Mouse (Mus musculus) ES-Bruce4 (cell line): ENCODE measurements around the gene Atp1a2. TPM values are rescaled to one million over a fixed set of nuclear protein-coding genes. Genes with fewer than 3 reads are reported as not detected.

Experiments
- H3K27ac ChIP-seq: 2 replicates; pipeline ENCODE4 v1.5.1; 2012; ENCODE audit warnings: low read length, inconsistent platforms; ENCODE audit not compliant: insufficient read depth
- H3K27me3 ChIP-seq: 2 replicates; pipeline ENCODE4 v1.6.1; 2012; ENCODE audit warnings: mild to moderate bottlenecking, low read length, inconsistent platforms; ENCODE audit not compliant: control insufficient read depth, poor library complexity, insufficient read depth, severe bottlenecking
- H3K36me3 ChIP-seq: 2 replicates; pipeline ENCODE4 v1.6.1; 2012; ENCODE audit warnings: inconsistent platforms, mild to moderate bottlenecking, low read length, moderate library complexity; ENCODE audit not compliant: control insufficient read depth, poor library complexity, insufficient read depth, severe bottlenecking
- H3K4me1 ChIP-seq: one replicate; pipeline ENCODE4 v1.8.1; 2011; ENCODE audit warnings: low read length; ENCODE audit not compliant: control insufficient read depth, insufficient read depth
- H3K4me3 ChIP-seq: 2 replicates; pipeline ENCODE4 v1.5.1; 2011; ENCODE audit warnings: low read depth, mild to moderate bottlenecking, low read length
- H3K9ac ChIP-seq: 2 replicates; pipeline ENCODE4 v1.6.1; 2012; ENCODE audit warnings: low read depth, mild to moderate bottlenecking, inconsistent platforms; ENCODE audit not compliant: poor library complexity, severe bottlenecking
- H3K9me3 ChIP-seq: replicated peaks from 2 replicates; pipeline ENCODE4 v1.6.1; 2012; ENCODE audit warnings: mild to moderate bottlenecking, low read length, inconsistent platforms; ENCODE audit not compliant: control insufficient read depth, poor library complexity, insufficient read depth, severe bottlenecking
- CTCF ChIP-seq: IDR thresholded peaks from one replicate; pipeline ENCODE4 v1.8.1; 2011; ENCODE audit warnings: low read depth, low read length
- EP300 ChIP-seq: IDR thresholded peaks from 2 replicates; pipeline ENCODE4 v1.6.1; 2011; ENCODE audit warnings: low read depth, low read length; ENCODE audit not compliant: insufficient read depth
- POLR2A ChIP-seq: IDR thresholded peaks from one replicate; pipeline ENCODE4 v1.8.1; 2011; ENCODE audit warnings: low read length; ENCODE audit not compliant: insufficient read depth
- polyA plus RNA-seq: library from polyadenylated mRNA; stranded (reverse); fragments of >200 nt; gene quantifications from 2 replicates; pipeline ENCODE4 v1.2.4, GENCODE M21; 2011; ENCODE audit warnings: low read depth; ENCODE audit not compliant: missing spikeins, insufficient read depth, insufficient read length

Atp1a2 gene
- polyA plus RNA-seq, 1 experiment: 2.1 TPM

DNA sequence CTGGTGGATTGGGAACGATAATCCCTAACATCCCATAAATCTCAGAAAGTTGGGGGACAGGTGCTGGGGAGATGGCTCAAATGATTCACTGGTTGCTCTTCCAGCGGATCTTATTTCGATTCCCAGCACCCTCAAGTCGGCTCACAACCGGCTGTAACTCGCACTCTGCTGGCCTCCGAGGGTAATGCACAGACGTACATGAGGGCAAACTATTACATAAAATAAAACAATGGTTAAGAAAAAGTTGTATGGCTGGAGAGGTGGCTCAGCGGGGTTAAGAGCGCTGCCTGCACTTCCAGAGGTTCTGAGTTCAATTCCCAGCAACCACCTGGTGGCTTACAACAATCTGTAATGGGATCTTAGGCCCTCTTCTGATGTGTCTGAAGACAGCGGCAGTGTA, 28.8 kb upstream of the Atp1a2 start:
- peak overlapping the region; percentile 67 for H3K4me3 ChIP-seq
- no peak overlapping the region for H3K27ac ChIP-seq
- H3K27me3 ChIP-seq: no peaks in the 10 kb centered on the region
- TF ChIP-seq EP300: no peak
- no peak for TF ChIP-seq POLR2A
- TF ChIP-seq CTCF: no peak
- H3K4me1 ChIP-seq: no peaks in the 10 kb centered on the region
- no peaks in the 10 kb centered on the region for H3K9me3 ChIP-seq
- no peaks in the 10 kb centered on the region for H3K36me3 ChIP-seq
- H3K9ac ChIP-seq: peak overlapping the region; percentile 19

DNA sequence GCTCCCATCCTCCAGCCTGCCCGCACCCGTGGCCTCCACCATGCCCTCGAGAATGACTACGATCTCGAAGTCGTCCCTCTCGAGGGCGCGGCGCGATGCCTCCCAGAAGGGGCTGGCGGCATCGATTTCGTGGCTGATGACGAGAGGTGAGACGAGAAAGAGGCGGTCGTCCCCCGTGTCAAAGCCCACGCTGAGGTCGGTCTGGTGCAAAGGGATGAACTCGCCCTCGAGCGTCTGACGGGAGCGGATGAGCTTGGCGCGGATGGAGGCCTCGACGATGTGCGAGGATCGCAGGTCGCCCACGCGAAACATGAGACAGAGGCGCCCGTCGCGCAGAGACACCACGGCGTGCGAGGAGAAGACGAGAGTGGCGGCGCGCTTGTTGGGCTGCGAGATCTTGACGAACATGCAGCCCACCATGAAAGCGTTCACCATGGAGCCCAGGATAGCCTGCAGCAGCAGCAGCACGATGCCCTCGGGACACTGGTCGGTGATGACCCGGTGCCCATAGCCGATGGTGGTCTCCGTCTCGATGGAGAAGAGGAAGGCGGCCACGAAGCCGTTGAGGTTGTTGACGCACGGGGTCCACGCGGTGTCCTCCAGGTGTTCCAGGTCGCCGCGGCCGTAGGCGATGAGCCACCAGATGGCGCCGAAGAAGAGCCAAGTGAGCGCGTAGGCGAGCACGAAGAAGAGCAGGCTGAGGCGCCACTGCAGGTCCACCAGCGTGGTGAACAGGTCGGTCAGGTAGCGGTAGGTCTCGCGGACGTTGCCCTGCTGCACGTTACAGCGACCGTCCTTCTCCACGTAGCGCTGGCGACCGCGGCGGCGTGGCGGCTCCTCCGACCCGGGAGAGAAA, 28.0 kb upstream of the Atp1a2 start:
- no peaks in the 10 kb centered on the region for H3K9me3 ChIP-seq
- no peaks in the 10 kb centered on the region for H3K4me1 ChIP-seq
- H3K36me3 ChIP-seq: no peaks in the 10 kb centered on the region
- H3K4me3 ChIP-seq: peak overlapping the region; percentile 67
- no peak for TF ChIP-seq EP300
- peak; percentile 84 for TF ChIP-seq CTCF
- H3K27me3 ChIP-seq: no peaks in the 10 kb centered on the region
- H3K27ac ChIP-seq: no peak overlapping the region
- peak overlapping the region; percentile 19 for H3K9ac ChIP-seq

DNA sequence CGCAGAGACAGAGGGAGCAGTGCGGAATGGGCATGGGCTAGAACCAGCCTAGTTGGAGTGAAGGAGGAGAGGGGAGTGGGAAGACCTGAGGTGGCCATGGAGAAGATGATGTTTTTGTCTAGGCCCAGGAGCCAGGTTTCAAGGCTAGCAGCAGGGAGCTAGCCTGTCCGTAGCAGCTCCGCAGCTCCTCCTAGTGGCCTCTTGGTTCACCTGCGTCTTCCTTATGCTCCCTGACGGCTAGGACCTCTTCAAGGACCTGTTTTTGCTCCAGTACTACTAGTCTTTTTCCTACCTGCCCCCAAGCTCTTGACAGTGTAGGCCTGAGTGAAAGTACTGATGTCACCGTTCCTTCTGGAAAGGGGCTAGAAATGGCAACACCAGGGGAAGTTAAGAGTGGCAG, 26.9 kb upstream of the Atp1a2 start:
- no peak overlapping the region for H3K27ac ChIP-seq
- H3K9me3 ChIP-seq: no peaks in the 10 kb centered on the region
- TF ChIP-seq CTCF (peak; percentile 94), EP300 (no peak), POLR2A (no peak)
- no peak overlapping the region for H3K4me3 ChIP-seq
- H3K9ac ChIP-seq: no peak overlapping the region
- H3K36me3 ChIP-seq: no peaks in the 10 kb centered on the region
- H3K4me1 ChIP-seq: peaks cover 2% of the 10 kb centered on the region
- no peaks in the 10 kb centered on the region for H3K27me3 ChIP-seq

DNA sequence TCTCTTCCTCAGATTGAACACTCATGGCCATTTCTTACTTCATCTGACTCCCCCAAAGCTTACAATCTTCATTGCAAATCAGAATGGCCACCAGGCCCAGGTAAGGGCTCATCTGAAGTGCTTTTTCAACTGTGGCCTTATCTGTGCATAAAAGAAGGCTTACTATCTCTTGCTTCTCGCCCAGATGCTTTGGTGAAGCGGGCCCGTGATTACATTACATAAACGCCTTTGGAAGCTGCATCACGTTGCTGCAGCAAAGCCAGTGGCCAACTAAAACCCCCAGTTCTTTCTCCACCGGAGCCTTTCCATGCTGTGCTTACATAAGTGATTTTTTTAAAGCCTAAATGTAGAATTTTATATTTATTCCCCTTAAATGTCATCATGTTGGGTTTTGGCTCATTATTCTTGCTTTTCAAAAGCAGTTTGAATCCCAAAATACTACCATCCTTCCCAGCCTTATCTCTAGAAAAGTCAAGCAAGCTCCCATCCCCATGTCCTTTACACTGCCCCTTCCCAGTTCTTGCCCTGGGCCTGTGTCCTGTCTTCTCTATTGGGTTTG, 26.0 kb upstream of the Atp1a2 start:
- H3K9ac ChIP-seq: no peak overlapping the region
- H3K27me3 ChIP-seq: no peaks in the 10 kb centered on the region
- no peak overlapping the region for H3K4me3 ChIP-seq
- no peak overlapping the region for H3K27ac ChIP-seq
- H3K4me1 ChIP-seq: peaks cover 2% of the 10 kb centered on the region
- no peaks in the 10 kb centered on the region for H3K36me3 ChIP-seq
- TF ChIP-seq CTCF: no peak
- TF ChIP-seq EP300: no peak
- TF ChIP-seq POLR2A: no peak
- no peaks in the 10 kb centered on the region for H3K9me3 ChIP-seq

DNA sequence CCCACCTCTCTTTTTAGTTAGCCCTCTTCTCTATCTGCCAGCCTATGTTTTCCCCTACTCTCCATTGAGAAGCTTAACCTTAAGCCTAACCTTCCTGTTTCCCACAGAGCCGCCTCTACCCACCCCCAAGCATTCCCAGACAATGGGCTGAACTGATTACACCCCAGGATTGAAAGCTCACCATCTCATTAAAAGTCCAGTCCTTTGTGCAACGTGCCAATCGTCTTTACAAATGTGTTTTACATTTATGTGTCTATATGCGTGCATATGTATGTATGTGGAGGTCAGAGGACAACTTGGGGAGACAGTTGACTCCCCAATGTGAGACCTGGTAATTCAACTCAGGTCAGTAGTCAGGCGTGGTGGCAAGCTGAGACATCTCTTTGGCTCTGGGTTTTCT, 25.4 kb upstream of the Atp1a2 start:
- Histone ChIP-seq H3K4me1 (peaks cover 2% of the 10 kb centered on the region), H3K27ac (no peak overlapping the region), H3K27me3 (no peaks in the 10 kb centered on the region), H3K36me3 (no peaks in the 10 kb centered on the region), H3K9me3 (no peaks in the 10 kb centered on the region), H3K9ac (no peak overlapping the region), H3K4me3 (no peak overlapping the region)
- TF ChIP-seq CTCF (no peak), POLR2A (no peak)

DNA sequence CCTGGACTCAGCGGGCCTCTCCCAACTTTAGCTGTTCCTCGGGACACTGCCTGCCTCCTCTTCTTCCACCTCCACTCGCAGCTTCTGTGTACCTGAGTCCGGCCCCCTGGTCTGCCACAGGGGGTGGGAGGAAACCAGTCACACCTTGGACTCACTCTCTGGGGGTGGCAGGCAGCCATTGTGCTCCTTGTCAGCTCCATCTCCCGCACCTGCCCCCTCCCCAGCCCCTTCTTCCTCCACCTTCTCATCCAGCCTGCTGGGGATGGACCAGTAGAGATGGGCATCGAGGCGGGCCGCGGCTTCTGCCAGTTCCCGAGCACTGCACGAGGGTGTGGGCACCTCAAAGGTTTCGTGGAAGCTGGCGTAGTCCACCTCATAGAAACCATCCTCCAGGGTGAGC, 24.9 kb upstream of the Atp1a2 start:
- Histone ChIP-seq H3K9me3 (no peaks in the 10 kb centered on the region), H3K4me1 (peaks cover 2% of the 10 kb centered on the region)

More for the DNA sequence above, 24.9 kb upstream of the Atp1a2 start:
- Histone ChIP-seq H3K36me3 (no peaks in the 10 kb centered on the region), H3K27ac (no peak overlapping the region), H3K9ac (no peak overlapping the region), H3K4me3 (no peak overlapping the region), H3K27me3 (no peaks in the 10 kb centered on the region)
- TF ChIP-seq CTCF: no peak
- TF ChIP-seq POLR2A: no peak
- TF ChIP-seq EP300: no peak
